ENCODE assay signal across 7 mouse cellular contexts in genomic region chr19:37174116-37174715, GRCm38 (mm10). TPM values are rescaled to one million over a fixed set of nuclear protein-coding genes. Genes with fewer than 3 reads are reported as not detected.
DNase-seq lines count a peak whose midpoint lies in the region; ATAC-seq and TF ChIP-seq lines count a peak whose summit lies in the region.

No protein-coding gene starts in this region.

- peak; percentile 11; the same call in 1 of the 2 replicates for ATAC-seq in frontal cortex, adult (ENCODE audit: low TSS enrichment)
- ATAC-seq in hindbrain, embryonic 15.5 days (ENCODE audit: low FRiP score, low read depth): peak; percentile 46
- ATAC-seq in megakaryocyte progenitor cell, adult 5-6 weeks (replicated peaks; ENCODE audit: poor library complexity): peak; percentile 7; the same call in 1 of the 2 replicates

- TF ChIP-seq CTCF in cerebellum, adult 2 months (IDR thresholded peaks at IDR 0.05; ENCODE audit: borderline replicate concordance, insufficient read depth, low read depth, low read length): no peak

- H3K4me1 ChIP-seq in cerebellum, adult 2 months (ENCODE audit: control insufficient read depth, insufficient read depth, low read length): peaks cover 4% of the 10 kb centered on the region; the same call in 1 of the 2 replicates
- H3K4me1 ChIP-seq in hindbrain, embryonic 15.5 days (replicated peaks): peaks cover 54% of the 10 kb centered on the region

- H3K27ac ChIP-seq in cerebellum, adult 2 months (ENCODE audit: insufficient read depth, low read length): peak overlapping the region; percentile 99
- peak overlapping the region; percentile 91 for H3K27ac ChIP-seq in hindbrain, embryonic 15.5 days (replicated peaks)

- under 1% methylated on average over 70 of the region's 70 CpGs for WGBS in cerebellum, adult 2 months
- under 1% methylated on average over 65 of the region's 70 CpGs for WGBS in hindbrain, embryonic 15.5 days

- DNase-seq in ZHBTc4 (ENCODE audit: low read depth, low spot score): peak; percentile 66
- DNase-seq in cerebellum, adult 2 months: peak; percentile 79 to 83
- DNase-seq in left cerebral cortex, postnatal 4 days: peak; percentile 57
- DNase-seq in right cerebral cortex, postnatal 14 days: peak; percentile 65

- peak overlapping the region; percentile 95 for H3K4me3 ChIP-seq in cerebellum, adult 2 months (replicated peaks; ENCODE audit: insufficient read depth, low read depth, low read length)
- H3K4me3 ChIP-seq in hindbrain, embryonic 15.5 days: peak overlapping the region; percentile 69

- no peak for TF ChIP-seq POLR2A in cerebellum, adult 2 months (IDR thresholded peaks at IDR 0.05; ENCODE audit: borderline replicate concordance, insufficient read depth, low read length)

- peak overlapping the region; percentile 79 for H3K9ac ChIP-seq in hindbrain, embryonic 15.5 days

- no peaks in the 10 kb centered on the region for H3K36me3 ChIP-seq in hindbrain, embryonic 15.5 days

- no peaks in the 10 kb centered on the region for H3K9me3 ChIP-seq in hindbrain, embryonic 15.5 days

- no peaks in the 10 kb centered on the region for H3K27me3 ChIP-seq in cerebellum, adult 2 months (ENCODE audit: control insufficient read depth, insufficient read depth, low read length)
- no peaks in the 10 kb centered on the region for H3K27me3 ChIP-seq in hindbrain, embryonic 15.5 days

- intact Hi-C loops in left cerebral cortex, postnatal 4 days (cut with DNase I): loop anchor here (5.0 kb wide), 1 partner anchor 33 kb away; the partner anchor contains the start of genes Cpeb3 and March5

- peak overlapping the region; percentile 90 for H3K4me2 ChIP-seq in hindbrain, embryonic 15.5 days

RNA-seq across cellular contexts. Expression of gene March5, which starts 33.1 kb away (rescaled TPM):
- 67.2 and 67.7 TPM in 2 replicates for polyA plus RNA-seq in cerebellum, adult 2 months (2012; rRNA removed)
- polyA plus RNA-seq in hindbrain, embryonic 15.5 days (2015; fragmentation: Nextera tagmentation; extraction: Ambion mirVana): 101 and 104 TPM in 2 replicates
- 100 to 1,000 TPM in 1 of 2 experiments, 10 to 100 TPM in 1; 99.0 to 104 TPM for total RNA-seq in left cerebral cortex, postnatal 4 days (2021)
- 87.2 and 95.3 TPM in 2 replicates for total RNA-seq in megakaryocyte progenitor cell, adult 5-6 weeks (2015)
- 49.8 and 52.0 TPM in 2 replicates for total RNA-seq in megakaryocyte progenitor cell, adult 5-6 weeks (2017)

RNA-seq across cellular contexts. Expression of gene Cpeb3, which starts 34.2 kb away (rescaled TPM):
- 41.5 and 41.6 TPM in 2 replicates for polyA plus RNA-seq in cerebellum, adult 2 months (2012; rRNA removed)
- polyA plus RNA-seq in hindbrain, embryonic 15.5 days (2015; fragmentation: Nextera tagmentation; extraction: Ambion mirVana): 12.3 and 12.8 TPM in 2 replicates
- total RNA-seq in left cerebral cortex, postnatal 4 days (2021): 10 to 100 TPM; 36.7 to 38.6 TPM
- total RNA-seq in megakaryocyte progenitor cell, adult 5-6 weeks (2015): 0.34 and 0.49 TPM in 2 replicates
- 0.12 and 0.27 TPM in 2 replicates for total RNA-seq in megakaryocyte progenitor cell, adult 5-6 weeks (2017)

Comparison
In these comparisons a context has a peak if more than half of its experiments do, and no peak if none do; other contexts are left out.
1. Peak in every context shown above with its lines: DNase-seq, ATAC-seq, H3K4me3 ChIP-seq and H3K27ac ChIP-seq.
2. RNA of gene Cpeb3, which starts 34.2 kb away (total RNA-seq): 36.7 to 38.6 TPM in left cerebral cortex, postnatal 4 days; 0.12 to 0.49 TPM in megakaryocyte progenitor cell, adult 5-6 weeks; every median in the first group is over 10 times any median in the second.